Mouse (Mus musculus): ENCODE results near the gene Spen. TPM values are rescaled to one million over a fixed set of nuclear protein-coding genes. Genes with fewer than 3 reads are reported as not detected.

The Spen gene
- polyA plus RNA-seq, 1 experiment from 2014 or later, result 19.4 TPM

DNA sequence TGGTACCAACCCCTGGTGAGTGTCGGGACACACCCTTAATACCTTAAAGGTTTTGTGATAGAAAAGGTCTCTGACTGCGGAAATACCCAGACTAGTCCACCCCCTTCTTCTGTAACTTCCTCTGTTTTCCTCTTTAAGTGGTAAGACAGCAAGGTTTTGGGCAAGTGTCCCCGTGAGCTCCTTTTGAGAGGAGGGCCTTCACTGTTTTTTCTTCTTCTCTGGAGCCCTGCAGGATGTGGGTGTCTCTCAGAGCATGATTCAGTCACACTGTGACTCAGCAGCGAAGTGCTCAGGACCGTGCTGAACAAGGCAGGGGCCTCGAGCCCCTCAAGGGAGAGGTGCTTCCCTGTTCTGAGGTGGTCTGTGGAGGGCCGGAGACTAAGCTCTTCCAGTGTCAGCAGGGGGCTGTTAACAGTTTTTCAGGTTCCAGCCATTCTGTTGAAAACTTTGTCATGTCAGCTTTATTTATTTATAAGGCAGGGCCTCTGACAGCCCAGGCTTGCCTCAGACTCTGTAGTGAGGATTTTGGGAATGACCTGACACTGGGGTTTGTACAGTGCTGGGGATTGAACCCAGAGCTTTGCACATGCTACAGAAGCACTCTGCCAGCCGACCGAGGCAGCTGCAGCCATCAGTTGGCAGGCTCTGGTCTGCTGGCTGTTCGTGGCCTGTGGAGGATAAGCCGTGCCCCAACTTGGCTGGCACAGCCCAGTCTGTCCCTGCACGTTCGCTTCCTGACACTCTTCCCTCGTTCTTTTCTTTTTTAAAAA is 83.6 kb downstream of the Spen start:
- Histone ChIP-seq H3K4me3 (no peak overlapping the region), H3K27ac (no peak overlapping the region), H3K9me3 (no peaks in the 10 kb centered on the region), H3K4me1 (0 out of 2 replicates have a peak, but pooled peaks cover 5% of the 10 kb centered on the region), H3K36me3 (replicated peaks) (peaks cover 13% of the 10 kb centered on the region), H3K9ac (no peak overlapping the region), H3K27me3 (replicated peaks) (no peaks in the 10 kb centered on the region), H3K4me2 (no peak overlapping the region)
- ATAC-seq (replicated peaks), result no peak
- WGBS, result 79% methylated on average over 14 of the region's 14 CpGs

DNA sequence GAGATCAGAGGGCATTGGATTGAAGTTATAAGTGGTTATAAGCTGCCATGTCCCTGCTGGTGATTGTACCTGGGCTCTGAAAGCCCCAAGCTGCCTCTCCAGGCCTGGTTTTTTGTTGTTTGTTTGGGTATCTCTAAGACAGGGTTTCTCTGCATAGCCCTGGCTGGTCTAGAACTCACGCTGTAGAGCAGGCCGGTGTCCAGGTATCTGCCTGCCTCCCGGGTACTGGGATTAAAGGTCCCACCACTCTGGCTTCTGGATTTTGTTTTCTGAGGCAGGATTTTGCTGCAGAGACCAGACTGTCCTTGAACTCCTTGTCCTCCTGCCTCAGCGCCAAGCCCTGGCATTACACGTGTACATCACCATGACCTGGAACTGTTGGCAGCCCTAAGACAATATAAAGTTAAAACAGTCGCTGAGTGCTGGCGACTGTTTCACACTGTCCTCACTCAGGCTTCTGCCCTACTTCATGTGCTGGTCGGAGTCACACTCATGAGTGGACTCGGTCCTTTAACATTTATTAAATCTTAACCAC is 86.4 kb downstream of the Spen start:
- 95% methylated on average over 9 of the region's 9 CpGs for WGBS
- no peak overlapping the region for H3K4me3 ChIP-seq
- H3K9me3 ChIP-seq, result no peaks in the 10 kb centered on the region
- H3K4me1 ChIP-seq, result no peaks in the 10 kb centered on the region; the same call in 1 of the 2 replicates
- no peak overlapping the region for H3K4me2 ChIP-seq
- H3K9ac ChIP-seq, result no peak overlapping the region
- H3K36me3 ChIP-seq (replicated peaks), result peaks cover 28% of the 10 kb centered on the region
- ATAC-seq (replicated peaks), result no peak
- no peak overlapping the region for H3K27ac ChIP-seq
- no peaks in the 10 kb centered on the region for H3K27me3 ChIP-seq (replicated peaks)

DNA sequence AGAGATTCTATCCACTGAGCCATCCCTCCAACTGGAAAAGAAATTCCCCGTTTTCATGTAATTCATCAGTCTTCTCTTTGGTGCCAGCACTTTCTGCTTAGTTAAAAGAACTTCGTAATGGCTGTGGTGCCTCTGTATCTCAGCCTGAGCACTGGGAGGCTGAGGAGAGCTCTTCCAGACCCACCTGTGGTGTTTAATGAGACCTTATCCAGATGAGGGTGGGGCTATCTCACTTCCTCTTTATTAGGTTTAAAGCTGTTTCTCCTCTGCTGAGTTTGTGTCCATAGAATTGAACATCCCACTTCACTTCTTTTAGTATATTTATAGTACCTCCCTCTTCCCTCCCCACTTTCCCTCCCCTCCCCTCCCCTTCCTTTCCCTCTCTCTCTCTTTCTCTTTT is 87.1 kb downstream of the Spen start:
- Histone ChIP-seq H3K4me1 (peaks cover 4% of the 10 kb centered on the region), H3K27me3 (replicated peaks) (no peaks in the 10 kb centered on the region), H3K9me3 (no peaks in the 10 kb centered on the region), H3K4me3 (no peak overlapping the region), H3K27ac (no peak overlapping the region), H3K9ac (no peak overlapping the region), H3K4me2 (no peak overlapping the region), H3K36me3 (replicated peaks) (peaks cover 28% of the 10 kb centered on the region)
- ATAC-seq (replicated peaks), result no peak
- 86% methylated on average over 2 of the region's 2 CpGs for WGBS

DNA sequence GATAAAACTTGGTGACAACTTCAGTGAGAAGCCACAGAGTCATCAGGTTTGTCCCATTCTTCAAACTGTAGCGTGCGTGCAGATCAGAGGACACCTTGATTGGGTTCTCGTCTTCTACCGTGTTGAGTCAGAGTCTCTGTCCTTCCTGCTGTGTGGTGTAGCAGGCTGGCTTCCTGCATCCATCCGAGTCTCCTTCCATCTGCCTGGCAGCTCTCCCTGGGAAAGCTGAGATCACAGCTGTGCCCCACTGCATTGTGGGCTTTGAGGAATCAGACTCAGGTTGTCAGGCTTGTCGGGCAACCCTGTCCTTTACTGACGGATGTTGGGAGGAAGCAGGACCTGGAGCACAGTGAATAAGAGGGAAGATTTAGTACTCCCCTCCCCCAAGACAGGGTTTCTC is 92.2 kb downstream of the Spen start:
- Histone ChIP-seq H3K4me3 (no peak overlapping the region), H3K27me3 (replicated peaks) (no peaks in the 10 kb centered on the region), H3K27ac (no peak overlapping the region), H3K9ac (no peak overlapping the region), H3K9me3 (no peaks in the 10 kb centered on the region), H3K4me2 (0 out of 2 replicates have a peak overlapping the region, but pooled peaks have one; percentile 90), H3K36me3 (replicated peaks) (peaks cover 19% of the 10 kb centered on the region; the same call in 1 of the 2 replicates), H3K4me1 (peaks cover 23% of the 10 kb centered on the region)
- 75% methylated on average over 7 of the region's 7 CpGs for WGBS
- ATAC-seq (replicated peaks), result no peak

DNA sequence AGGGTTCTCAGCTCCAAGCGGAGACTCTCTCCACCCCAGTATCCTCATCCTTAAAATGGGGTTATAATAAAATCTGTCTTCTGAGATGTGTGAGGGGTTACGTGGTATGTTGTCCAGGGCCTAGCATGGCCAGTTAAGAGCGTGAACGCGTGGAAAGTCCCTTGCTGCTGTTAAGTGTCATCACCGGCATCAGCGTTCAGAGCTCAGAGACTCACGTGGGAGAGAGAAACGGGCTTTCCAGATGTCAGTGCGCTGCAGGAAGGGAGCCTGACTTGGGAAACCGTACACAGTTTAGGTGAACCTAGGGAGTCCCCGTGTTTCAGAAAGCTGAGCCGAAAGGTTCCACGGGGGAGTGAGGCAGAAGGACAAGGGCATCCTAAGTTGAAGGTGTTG is 93.1 kb downstream of the Spen start:
- Histone ChIP-seq H3K27me3 (replicated peaks) (no peaks in the 10 kb centered on the region), H3K9me3 (no peaks in the 10 kb centered on the region), H3K4me1 (peaks cover 23% of the 10 kb centered on the region), H3K36me3 (replicated peaks) (peaks cover 19% of the 10 kb centered on the region; the same call in 1 of the 2 replicates), H3K4me2 (peak overlapping the region; percentile 90), H3K9ac (peak overlapping the region; percentile 98), H3K27ac (peak overlapping the region; percentile 87), H3K4me3 (peak overlapping the region; percentile 96)
- 14% methylated on average over 14 of the region's 14 CpGs for WGBS
- no peak for ATAC-seq (replicated peaks)

DNA sequence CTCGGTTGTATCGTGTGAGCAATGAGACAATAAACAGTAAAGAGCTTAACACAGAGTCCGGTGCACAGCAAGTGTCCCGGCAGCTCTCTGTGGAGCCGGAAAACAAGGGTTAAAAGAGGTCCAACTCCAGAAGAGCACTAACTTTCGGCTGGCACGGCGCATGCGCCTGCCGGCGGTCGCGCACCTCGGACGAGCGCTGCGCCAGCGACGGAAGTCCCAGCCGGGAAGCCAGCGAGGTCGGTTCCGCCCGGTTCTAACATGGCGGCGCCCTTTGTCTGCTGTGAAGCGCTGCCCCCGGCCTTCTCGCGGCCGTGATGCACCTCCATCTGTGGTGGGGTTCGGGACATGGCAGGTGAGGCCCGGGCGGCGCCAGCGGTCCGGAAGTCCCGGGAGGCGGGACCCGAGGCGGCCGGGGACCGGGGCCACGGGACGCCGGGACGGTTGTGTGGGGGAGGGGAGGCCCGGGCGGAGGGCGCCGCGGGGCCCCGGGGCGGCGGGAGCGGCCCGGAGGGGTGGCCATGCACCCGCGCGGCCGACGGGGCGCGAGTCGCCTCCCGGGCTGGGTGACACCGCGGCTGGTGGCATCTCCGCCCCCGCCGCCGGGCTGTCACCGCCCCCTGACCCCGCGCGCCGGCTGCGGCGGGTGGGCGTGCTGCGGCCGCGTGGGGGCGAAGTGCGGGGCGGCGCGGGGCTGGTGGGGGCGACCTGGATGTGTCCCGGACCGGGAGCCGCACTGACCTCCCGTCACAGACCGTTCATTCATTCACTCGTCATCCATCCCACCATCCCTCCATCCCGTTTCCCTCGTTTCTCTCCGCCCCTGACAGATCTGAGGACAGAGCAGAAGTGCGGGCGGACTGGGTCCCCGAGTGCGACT is 93.7 kb downstream of the Spen start, which contains the start of gene Zbtb17:
Gene Zbtb17 (plus strand): TSS at position 204 of the 877 bp plus-strand sequence.
- WGBS, result under 1% methylated on average over 71 of the region's 102 CpGs
- peak; percentile 95 for ATAC-seq (replicated peaks)
- Histone ChIP-seq H3K4me1 (peaks cover 23% of the 10 kb centered on the region), H3K9ac (peak within 1 kb of the TSS; percentile 98), H3K9me3 (no peaks in the 10 kb centered on the region), H3K27me3 (replicated peaks) (no peaks in the 10 kb centered on the region), H3K4me2 (peak within 1 kb of the TSS; percentile 90), H3K36me3 (replicated peaks) (peaks cover 17% of the 10 kb centered on the region; the same call in 1 of the 2 replicates), H3K4me3 (peak within 1 kb of the TSS; percentile 96), H3K27ac (peak within 1 kb of the TSS; percentile 87)

DNA sequence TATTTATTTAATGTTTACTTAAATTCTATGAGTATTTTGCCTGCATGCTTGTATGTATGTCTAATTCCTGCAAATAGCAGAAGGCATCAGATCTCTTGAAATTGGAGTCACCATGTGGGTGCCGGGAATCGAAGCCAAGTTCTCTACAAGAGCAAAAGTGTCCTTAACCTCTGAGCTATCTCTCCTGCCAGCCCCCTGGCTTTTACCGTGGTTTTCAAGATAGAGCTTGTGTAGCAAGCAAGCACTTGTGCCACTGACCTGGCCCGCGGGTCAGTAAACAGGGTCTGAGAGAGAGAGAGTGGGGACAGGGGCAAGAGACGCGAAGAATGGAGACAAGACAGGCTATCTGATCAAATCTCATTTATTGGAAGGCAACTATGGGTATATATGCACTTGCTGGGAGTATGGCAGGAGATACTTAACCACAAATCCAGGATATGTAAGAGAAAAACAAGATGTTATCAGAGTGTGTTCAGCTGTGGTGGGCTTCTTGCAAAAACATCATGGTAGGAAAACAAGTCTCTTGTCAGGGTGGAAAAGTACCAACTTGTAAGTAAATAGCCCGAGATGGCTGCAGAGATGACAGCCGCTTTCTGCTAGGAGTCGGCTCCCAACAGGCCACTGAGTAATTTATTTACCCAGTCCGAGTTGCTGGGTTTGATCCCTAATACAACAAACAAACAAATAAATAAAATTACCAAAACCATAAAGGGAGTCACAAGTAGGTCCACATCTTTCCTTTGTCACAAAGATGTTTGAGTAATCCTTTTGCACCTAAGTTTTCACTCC is 94.6 kb downstream of the Spen start:
- Histone ChIP-seq H3K4me2 (peak overlapping the region; percentile 90), H3K9me3 (no peaks in the 10 kb centered on the region), H3K4me3 (peak overlapping the region; percentile 96), H3K36me3 (replicated peaks) (peaks cover 10% of the 10 kb centered on the region; the same call in 1 of the 2 replicates), H3K4me1 (peaks cover 23% of the 10 kb centered on the region), H3K27ac (no peak overlapping the region), H3K27me3 (replicated peaks) (no peaks in the 10 kb centered on the region), H3K9ac (no peak overlapping the region)
- 0 out of 2 replicates have a peak, but pooled peaks have one; percentile 3 for ATAC-seq (replicated peaks)
- 50% methylated on average over 11 of the region's 11 CpGs for WGBS

DNA sequence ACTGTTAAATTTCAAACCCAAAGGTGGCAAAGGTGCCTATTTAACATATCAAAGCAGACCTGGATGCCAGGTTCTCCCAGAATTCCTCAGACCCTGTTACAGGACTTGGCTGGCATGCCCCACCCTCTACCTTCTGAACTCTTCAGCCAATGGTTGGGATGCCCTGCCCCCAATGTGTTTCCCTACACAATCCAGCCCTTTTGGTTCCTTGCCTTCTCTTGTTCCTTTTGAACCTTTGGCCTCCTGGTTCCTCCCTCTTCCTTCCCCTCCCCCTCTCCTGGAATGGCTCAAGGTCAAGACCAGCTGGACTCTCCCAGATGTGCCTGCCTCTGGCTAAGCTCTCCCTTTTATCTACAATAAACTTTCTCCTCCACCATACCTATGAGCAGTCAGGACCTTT is 97.5 kb downstream of the Spen start:
- peaks cover 16% of the 10 kb centered on the region for H3K4me1 ChIP-seq
- H3K9ac ChIP-seq, result no peak overlapping the region
- no peak overlapping the region for H3K4me3 ChIP-seq
- ATAC-seq (replicated peaks), result no peak
- H3K4me2 ChIP-seq, result no peak overlapping the region
- no peaks in the 10 kb centered on the region for H3K9me3 ChIP-seq
- no peaks in the 10 kb centered on the region for H3K27me3 ChIP-seq (replicated peaks)
- H3K27ac ChIP-seq, result no peak overlapping the region
- no peaks in the 10 kb centered on the region for H3K36me3 ChIP-seq (replicated peaks)

DNA sequence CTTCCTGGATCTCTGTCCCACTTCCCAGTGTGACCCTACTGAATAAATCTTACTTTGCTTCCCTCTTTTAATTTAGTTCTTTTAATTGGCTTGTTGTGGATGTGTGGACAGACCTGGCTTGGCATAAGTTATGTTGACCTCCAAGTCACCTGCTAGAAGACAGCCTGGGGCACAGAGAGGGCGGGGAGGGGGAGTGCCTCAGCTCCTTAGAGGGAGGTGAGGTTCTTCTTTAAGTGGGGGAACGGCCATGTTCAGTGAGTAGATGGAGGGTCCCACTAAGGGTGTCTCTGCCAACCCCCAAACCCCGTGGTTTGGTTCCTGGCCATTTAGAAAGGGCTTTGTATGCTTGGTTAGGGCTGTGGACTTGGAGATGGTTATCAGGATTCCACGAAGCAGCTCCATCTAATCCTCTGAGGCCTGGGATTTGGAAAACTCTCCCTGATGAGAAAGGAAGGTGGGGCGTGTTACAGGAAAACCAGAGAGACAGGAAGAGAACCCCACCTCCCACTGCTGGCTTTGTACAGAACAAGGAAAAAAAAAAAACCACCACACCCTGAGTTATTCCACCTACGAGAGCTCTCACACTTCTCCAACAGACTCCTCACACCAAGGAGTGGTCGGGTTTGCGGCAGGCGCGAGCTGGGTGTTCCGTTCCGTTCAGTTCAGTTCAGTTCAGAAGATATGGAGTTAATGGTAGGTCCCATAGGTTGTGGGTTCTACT is 99.2 kb downstream of the Spen start:
- Histone ChIP-seq H3K4me3 (no peak overlapping the region), H3K27me3 (replicated peaks) (no peaks in the 10 kb centered on the region), H3K27ac (no peak overlapping the region), H3K4me1 (peaks cover 6% of the 10 kb centered on the region), H3K9me3 (no peaks in the 10 kb centered on the region), H3K4me2 (no peak overlapping the region), H3K9ac (no peak overlapping the region), H3K36me3 (replicated peaks) (no peaks in the 10 kb centered on the region)
- WGBS, result 82% methylated on average over 12 of the region's 12 CpGs
- ATAC-seq (replicated peaks), result no peak

DNA sequence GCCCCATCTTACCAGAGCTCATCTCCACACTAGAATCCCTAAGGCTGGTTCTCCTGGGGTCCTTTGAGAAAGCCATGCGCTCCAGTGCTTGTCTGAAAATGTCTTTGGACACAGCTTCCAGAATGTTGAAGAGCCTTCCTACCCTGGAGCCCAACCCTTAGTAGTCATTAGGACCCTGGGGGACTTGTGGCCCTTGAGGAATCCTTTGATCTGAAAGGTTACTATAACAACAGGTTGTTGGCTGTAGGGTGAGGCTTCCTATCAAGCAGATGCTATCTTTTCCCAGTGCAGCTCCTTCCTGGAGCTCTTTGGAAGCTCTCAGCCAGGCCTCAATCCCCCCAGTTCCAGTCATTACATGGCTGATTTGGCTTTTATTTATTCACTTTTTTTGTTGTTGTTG is 102.4 kb downstream of the Spen start, which contains the start of gene Srarp:
Gene Srarp (minus strand): TSS at position 132 of the 400 bp plus-strand sequence.
- H3K27ac ChIP-seq, result no peak within 1 kb of the TSS
- no peaks in the 10 kb centered on the region for H3K36me3 ChIP-seq (replicated peaks)
- ATAC-seq (replicated peaks), result no peak
- H3K4me2 ChIP-seq, result no peak within 1 kb of the TSS
- H3K4me1 ChIP-seq, result no peaks in the 10 kb centered on the region
- no peak within 1 kb of the TSS for H3K9ac ChIP-seq
- 85% methylated on average over 1 of the region's 1 CpGs for WGBS
- no peak within 1 kb of the TSS for H3K4me3 ChIP-seq
- H3K9me3 ChIP-seq, result no peaks in the 10 kb centered on the region
- no peaks in the 10 kb centered on the region for H3K27me3 ChIP-seq (replicated peaks)

DNA sequence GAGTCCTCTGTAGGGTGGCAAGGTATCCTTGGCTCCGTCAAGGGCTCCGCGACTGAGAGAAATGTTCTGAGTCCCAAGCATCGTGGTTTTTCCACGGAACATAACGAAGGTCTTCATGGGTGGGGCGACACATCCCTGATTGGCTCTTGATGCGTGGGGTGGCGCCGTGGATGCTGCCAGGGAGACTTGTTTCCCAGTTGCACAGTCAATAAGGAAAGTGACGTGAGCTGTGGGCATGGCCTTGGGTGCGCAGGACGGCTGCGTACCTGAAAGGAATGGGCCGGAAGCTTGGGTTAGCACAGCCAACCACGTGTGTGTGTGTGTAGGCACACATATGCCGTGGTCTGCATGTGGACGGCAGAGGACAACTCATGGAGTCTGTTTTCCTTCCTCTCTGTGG is 105.2 kb downstream of the Spen start:
- WGBS, result 84% methylated on average over 18 of the region's 18 CpGs
- ATAC-seq (replicated peaks), result no peak
- no peak overlapping the region for H3K4me3 ChIP-seq

More for the DNA sequence above, 105.2 kb downstream of the Spen start:
- H3K27me3 ChIP-seq (replicated peaks), result no peaks in the 10 kb centered on the region
- H3K4me1 ChIP-seq, result no peaks in the 10 kb centered on the region
- no peak overlapping the region for H3K27ac ChIP-seq
- H3K9ac ChIP-seq, result no peak overlapping the region
- no peaks in the 10 kb centered on the region for H3K36me3 ChIP-seq (replicated peaks)
- H3K4me2 ChIP-seq, result no peak overlapping the region
- no peaks in the 10 kb centered on the region for H3K9me3 ChIP-seq

Data from midbrain, embryonic 15.5 days (tissue).